Mouse (Mus musculus): ENCODE data around the gene Borcs5.

Borcs5 gene

DNA sequence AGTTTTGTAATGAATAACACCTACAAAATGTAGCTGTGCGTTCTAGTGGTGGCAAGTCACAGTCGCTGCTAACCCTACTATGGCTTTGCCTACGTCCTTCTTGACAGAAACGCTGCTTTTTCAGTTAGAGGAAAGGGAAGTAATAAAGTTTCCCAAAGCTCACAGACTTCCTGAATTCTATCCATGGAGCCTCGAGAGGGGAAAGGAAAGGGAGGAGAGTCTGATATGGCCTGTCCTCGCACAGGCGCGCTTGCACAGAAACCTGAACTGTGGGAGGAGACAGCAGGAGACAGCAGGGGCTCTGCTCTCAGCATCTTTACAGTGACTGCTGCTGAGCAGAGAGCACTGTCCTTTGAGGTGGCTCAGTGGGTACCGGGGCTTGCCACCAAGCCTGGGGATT is 8.9 kb upstream of the Borcs5 start:
- no peak for DNase-seq (ENCODE audit: low read depth)

DNA sequence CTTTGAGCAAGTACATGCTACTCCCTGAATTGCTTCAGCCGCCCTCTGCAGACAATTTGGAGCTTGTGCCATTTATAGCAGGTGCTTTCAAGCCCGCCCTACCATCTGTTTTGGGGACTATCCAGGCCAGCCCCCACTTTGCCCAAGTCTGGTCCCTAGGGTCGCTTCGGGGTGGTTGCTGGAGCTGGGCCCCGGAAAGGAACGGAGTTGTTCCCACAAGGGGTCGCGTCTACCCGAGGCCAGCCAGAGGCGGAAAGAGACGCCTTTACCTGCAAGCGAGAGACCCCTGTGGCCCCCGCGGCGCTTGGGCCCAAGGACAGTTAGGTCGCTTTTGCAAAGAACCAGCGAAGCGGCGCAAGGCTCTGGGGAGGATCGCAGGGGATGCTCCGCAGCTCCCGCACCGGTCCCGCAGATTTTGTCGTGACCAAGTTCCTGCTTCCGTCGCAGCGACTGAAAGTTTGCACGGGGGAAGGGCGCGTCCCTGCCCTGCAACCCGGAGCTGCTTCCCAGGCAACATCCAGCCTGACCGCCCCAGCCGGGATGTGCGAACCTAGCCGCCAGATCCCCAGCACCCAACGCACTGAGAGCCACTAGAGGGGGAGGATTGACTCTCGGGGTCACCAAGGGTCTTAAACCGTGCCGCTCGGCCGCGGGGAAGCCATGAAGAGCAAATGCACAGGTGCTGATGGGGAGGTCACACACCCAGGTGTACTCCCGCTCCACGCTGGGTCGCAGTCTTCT is 7.2 kb upstream of the Borcs5 start, which contains the start of gene Mansc1:
Mansc1 (minus strand) TSS at position 542 of the 741 bp plus-strand sequence.
- no peak for DNase-seq (ENCODE audit: low read depth)

DNA sequence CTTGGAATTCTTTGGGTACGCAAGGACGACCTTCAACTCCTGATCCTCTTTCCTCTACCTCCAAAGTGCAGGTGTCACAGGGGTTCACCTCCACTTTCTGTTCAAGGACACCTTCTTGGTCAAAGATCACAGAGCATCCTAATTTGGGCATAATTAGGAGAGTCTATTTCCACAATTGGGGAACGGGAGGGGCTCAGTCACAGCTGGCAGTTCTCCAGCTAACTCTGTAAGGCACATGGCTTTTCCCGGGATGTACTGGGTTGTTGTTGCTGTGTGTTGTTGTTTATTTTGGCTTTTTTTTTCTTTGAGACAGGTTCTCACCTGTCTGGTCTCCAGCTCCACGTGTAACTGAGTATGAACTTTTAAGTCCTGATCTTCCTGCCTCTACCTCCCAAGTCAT is 6.6 kb upstream of the Borcs5 start:
- no peak for DNase-seq (ENCODE audit: low read depth)

DNA sequence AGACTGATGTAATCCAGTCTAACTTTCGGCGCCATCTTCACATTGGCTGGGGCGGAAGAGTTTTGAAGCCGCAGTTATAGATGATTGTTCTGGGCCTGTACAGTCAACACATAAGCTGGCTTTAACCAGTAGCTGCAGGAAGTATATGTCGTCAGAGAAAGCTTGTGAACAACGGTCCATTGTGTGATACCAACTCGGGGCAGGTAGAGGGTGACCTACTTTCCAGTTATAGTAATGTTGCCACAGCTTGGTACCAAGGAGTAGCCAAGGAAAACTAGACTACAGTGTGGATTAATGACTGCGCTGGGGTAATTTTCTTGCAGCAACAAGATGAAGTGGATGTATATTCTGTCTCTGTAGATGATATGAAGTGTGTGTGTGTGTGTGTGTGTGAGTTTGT is 5.8 kb upstream of the Borcs5 start:
- no peak for DNase-seq (ENCODE audit: low read depth)

GRCm38 (mm10) chr6:134636476-134636875 is 2.8 kb upstream of the Borcs5 start:
- no peak for DNase-seq (ENCODE audit: low read depth)

DNA sequence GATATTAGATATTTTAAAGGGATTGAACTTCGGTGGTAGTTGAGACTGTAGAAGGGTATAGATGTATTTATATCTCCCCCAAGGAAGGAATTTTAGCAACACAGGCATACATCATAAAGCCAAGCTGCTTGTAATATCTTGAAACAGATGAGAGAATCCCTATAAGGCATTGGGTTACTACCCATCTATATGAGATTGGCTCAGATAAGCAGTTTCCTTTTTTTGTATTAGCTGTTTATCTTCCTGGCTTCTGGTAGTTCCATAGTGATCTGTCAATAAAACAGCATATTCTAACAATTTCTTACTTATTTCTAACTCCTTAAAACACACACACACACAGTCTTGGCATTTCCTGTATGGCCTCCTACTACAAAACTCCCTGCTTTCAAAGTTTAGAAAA is 590 bp downstream of the Borcs5 start:
- no peak for DNase-seq (ENCODE audit: low read depth)

DNA sequence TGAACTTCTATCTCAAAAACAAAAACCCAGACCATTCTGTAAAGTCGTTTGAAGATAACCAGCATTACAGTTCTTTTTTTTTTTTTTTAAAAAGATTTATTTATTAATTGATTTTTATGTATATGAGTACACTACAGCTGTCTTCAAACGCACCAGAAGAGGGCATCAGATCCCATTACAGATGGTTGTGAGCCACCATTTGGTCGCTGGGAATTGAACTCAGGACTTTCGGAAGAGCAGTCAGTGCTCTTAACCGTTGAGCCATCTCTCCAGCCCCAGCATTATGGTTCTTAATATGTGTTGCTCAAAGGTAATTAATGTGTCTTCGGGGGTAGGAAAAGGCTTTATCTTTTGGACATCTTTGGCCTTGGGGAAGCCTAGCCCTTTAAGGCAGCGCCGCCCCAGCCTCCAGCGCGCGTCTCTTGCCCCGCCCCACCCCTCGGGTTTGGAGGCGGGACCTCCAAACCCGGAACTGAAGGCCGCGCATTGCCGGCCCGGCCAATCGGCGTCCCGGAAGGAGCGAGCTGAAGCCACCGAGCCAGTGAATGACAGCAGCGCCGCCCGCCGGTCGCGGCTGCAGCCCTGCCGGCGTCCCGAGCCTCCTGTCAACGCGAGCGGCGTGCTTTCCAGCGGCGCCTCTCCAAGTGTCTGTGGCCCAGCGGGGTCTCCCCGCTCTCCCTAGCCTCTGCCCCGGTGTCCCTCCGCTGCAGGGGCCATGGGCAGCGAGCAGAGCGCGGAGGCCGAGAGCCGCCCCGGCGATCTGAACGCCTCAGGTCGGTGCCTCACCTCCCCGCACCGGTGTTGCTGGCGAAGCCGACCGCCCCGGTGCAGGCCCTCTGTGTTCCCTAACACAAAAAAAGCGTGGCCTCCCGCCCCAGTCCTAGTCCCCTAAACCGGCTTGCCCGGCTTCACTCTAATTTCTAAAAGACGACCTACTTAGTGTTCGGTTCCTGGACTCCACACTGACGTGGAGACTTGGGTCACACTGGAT is 1.5 kb downstream of the Borcs5 start:
- peak; percentile 93 for DNase-seq (ENCODE audit: low read depth)

GRCm38 (mm10) chr6:134641738-134642446 is 2.6 kb downstream of the Borcs5 start:
- no peak for DNase-seq (ENCODE audit: low read depth)

DNA sequence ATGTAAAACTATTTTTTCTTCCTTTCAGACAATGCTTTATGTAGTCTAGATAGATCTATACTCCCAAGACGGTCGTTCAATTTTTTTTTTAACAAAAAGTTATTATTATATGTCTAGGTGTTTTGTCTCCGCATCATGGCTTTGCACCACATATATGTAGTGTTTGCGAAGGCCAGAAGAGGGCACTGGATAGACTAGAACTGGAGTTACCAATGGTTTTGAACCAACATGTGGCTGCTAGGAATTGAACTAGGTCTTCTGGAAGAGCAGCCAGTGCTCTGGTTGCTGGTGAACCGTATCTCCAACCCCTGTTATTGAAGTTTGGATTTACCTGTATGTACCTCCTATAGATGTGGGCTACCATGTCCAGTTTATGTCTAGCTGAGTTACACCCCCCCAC is 4.0 kb downstream of the Borcs5 start:
- no peak for DNase-seq (ENCODE audit: low read depth)

DNA sequence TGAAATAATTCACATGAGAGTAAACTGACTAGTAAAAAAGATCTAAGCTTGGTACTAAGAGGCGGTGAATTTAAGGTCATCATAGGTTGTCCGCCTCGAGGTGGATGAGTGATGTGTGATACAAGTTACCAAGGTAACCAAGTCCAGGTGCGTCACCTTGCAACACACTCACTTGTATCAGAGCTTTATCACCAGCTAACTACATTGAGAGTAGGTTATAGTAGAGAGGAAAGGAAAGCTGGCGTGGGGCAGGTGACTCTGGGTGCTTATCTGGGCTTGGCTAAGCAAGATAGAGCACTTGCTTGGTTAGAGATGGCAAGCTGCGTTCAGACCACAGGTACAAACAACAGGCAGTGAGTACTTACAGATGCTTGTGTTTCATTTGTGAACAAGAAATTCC is 7.5 kb downstream of the Borcs5 start:
- no peak for DNase-seq (ENCODE audit: low read depth)

- DNase-seq (ENCODE audit: low read depth): no peak
Observed at GRCm38 (mm10) chr6:134647621-134648020, 8.3 kb downstream of the Borcs5 start.

GRCm38 (mm10) chr6:134648356-134648755 is 9.0 kb downstream of the Borcs5 start:
- no peak for DNase-seq (ENCODE audit: low read depth)

DNA sequence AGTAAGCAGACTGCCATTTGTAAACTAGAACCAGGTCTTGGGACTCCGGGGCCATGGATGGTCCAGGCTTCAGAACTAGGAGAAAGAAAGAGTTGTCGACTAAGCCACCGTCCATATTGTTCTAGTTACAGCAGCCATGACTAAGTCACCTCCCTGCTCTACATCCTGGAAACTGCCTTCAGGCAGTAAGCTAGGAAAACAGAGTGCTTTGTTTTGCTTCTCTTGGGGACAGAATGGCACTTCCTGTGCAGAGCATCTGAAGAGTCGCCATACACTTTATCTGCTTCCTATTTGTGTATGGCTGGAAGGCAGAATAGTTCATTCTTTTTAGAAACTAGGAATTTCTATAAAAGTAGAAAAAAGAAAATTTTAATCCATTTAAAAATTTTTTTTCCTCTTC is 17.2 kb downstream of the Borcs5 start:
- DNase-seq (ENCODE audit: low read depth): no peak

- peak; percentile 45 for DNase-seq (ENCODE audit: low read depth)
Observed at GRCm38 (mm10) chr6:134659108-134659958, 20.0 kb downstream of the Borcs5 start.

DNA sequence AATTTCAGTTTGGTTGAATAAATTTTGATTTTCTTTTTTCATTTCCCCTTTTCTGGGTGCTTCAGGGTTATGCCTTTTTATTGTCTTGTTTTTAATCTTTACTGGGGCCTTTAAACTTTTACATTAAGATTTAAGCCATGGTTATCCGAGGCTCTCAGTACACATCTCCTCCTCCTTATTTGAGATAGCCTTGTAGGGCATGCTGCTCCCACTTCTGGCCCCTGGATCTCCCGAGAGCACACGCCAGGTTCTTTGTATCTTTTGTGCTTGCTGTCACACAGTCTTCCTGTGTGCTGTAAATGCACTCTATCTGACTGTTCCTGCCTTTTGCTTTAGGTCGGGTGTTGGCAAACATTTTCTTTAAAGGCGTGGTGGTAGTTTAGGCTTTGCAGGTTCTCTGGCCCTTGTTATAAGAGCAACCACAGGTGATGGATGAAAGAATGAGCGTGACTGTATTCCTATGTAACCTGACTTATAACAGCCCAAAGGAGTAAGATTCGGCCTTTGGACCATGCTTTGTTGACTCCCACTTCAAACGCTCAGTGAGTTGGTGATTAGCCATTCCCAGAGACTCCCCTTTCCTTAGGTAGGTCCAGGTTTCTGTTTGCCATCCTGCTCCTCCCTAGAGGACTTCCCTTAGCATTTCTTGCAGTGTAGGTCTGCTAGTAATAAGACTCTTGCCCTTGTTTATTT is 21.6 kb downstream of the Borcs5 start:
- no peak for DNase-seq (ENCODE audit: low read depth)

GRCm38 (mm10) chr6:134664573-134664972 is 25.3 kb downstream of the Borcs5 start:
- no peak for DNase-seq (ENCODE audit: low read depth)

- no peak for DNase-seq (ENCODE audit: low read depth)
Observed at GRCm38 (mm10) chr6:134665817-134666216, 26.5 kb downstream of the Borcs5 start.

- DNase-seq (ENCODE audit: low read depth): no peak
Observed at GRCm38 (mm10) chr6:134668519-134668918, 29.2 kb downstream of the Borcs5 start.

GRCm38 (mm10) chr6:134669179-134669865 is 30.0 kb downstream of the Borcs5 start:
- no peak for DNase-seq (ENCODE audit: low read depth)

- no peak for DNase-seq (ENCODE audit: low read depth)
Observed at GRCm38 (mm10) chr6:134670881-134671411, 31.6 kb downstream of the Borcs5 start.

Measured in c-Kit-positive CD71-negative TER-119-negative erythroid progenitor cells, embryonic 14.5 days (primary cell).